Mouse (Mus musculus): Measurements from ENCODE around the gene Mfn2. TPM values are rescaled to one million over a fixed set of nuclear protein-coding genes. Genes with fewer than 3 reads are reported as not detected.
"Not testable (repeated sequence)": the region's sequence is repeated elsewhere in the genome, so short reads cannot be mapped to it uniquely, and the experiment has no call there.

Gene Mfn2
- polyA plus RNA-seq, 1 experiment: 101 TPM

DNA sequence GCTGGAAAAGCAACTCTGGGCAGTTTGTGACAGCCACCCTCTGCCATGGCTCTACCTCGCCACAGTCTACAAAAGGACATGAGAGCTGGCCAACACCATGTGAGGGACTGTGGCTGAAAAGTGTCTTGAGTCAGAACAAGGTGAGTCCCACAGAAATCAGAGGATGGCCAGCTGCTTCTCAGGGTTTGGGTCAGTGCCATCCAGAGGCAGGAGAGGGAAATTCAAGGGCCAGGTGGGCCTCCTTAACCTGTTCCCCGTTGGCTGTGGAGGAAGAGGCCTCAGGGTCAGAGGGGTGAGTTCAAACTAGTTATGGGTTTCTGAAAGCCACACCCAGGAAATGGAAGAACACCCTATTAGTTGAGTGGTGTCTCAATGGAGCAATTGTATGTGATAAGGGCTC, 25.0 kb downstream of the Mfn2 start:
- no peaks in the 10 kb centered on the region for H3K4me1 ChIP-seq (ENCODE audit: control insufficient read depth, insufficient read depth, low read length)
- H3K27ac ChIP-seq (ENCODE audit: insufficient read depth, low read length): no peak overlapping the region
- TF ChIP-seq POLR2A (IDR thresholded peaks at IDR 0.05; ENCODE audit: extremely low read depth, insufficient read depth, low read length) (no peak), CTCF (IDR thresholded peaks at IDR 0.05; ENCODE audit: extremely low read depth, insufficient read depth, low read length) (no peak)
- no peak overlapping the region for H3K4me3 ChIP-seq (ENCODE audit: insufficient read depth, low read length)

DNA sequence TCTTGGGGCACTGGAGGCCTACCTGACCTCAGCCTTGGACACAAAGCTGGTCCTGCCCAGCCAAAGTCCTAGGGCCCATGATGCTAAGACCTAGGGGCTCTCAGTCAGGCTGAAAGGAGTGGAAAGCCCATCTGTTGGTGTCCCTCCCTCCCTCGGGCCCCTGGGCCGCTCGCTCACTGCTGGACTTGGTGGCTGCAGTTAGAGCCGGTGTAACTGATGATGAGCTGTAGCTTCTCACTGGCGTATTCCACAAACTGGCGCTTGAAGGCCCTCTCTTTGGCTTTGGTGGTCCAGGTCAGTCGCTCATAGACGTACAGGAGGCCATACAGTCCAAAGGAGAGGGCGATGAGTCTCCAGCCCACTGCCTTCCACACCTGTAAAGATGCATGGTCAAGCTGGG, 26.0 kb downstream of the Mfn2 start:
- Histone ChIP-seq H3K4me1 (ENCODE audit: control insufficient read depth, insufficient read depth, low read length) (no peaks in the 10 kb centered on the region), H3K4me3 (ENCODE audit: insufficient read depth, low read length) (no peak overlapping the region), H3K27ac (ENCODE audit: insufficient read depth, low read length) (no peak overlapping the region)
- no peak for TF ChIP-seq POLR2A (IDR thresholded peaks at IDR 0.05; ENCODE audit: extremely low read depth, insufficient read depth, low read length)
- TF ChIP-seq CTCF (IDR thresholded peaks at IDR 0.05; ENCODE audit: extremely low read depth, insufficient read depth, low read length): no peak

- TF ChIP-seq POLR2A (IDR thresholded peaks at IDR 0.05; ENCODE audit: extremely low read depth, insufficient read depth, low read length) (no peak), CTCF (IDR thresholded peaks at IDR 0.05; ENCODE audit: extremely low read depth, insufficient read depth, low read length) (no peak)
- no peak overlapping the region for H3K27ac ChIP-seq (ENCODE audit: insufficient read depth, low read length)
- H3K4me1 ChIP-seq (ENCODE audit: control insufficient read depth, insufficient read depth, low read length): no peaks in the 10 kb centered on the region
- no peak overlapping the region for H3K4me3 ChIP-seq (ENCODE audit: insufficient read depth, low read length)
Observed at GRCm38 (mm10) chr4:147875852-147876575, 28.5 kb downstream of the Mfn2 start.

DNA sequence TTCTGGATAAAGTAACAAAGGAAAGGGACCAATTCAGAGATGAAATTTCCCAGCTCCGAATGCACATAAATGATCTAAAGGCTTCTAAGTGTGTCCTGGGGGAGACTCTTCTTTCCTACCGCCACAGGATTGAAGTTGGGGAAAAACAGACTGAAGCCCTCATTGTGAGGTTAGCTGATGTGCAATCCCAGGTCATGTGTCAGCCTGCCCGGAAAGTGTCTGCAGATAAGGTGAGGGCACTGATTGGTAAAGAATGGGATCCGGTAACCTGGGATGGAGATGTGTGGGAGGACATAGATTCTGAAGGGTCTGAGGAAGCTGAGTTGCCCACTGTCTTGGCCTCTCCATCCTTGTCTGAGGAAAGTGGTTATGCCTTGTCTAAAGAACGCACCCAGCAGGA, 35.3 kb downstream of the Mfn2 start:
- TF ChIP-seq CTCF (IDR thresholded peaks at IDR 0.05; ENCODE audit: extremely low read depth, insufficient read depth, low read length) (no peak), POLR2A (IDR thresholded peaks at IDR 0.05; ENCODE audit: extremely low read depth, insufficient read depth, low read length) (no peak)
- Histone ChIP-seq H3K27ac (ENCODE audit: insufficient read depth, low read length) (no peak overlapping the region), H3K4me3 (ENCODE audit: insufficient read depth, low read length) (peak overlapping the region; percentile 69), H3K4me1 (ENCODE audit: control insufficient read depth, insufficient read depth, low read length) (peaks cover 5% of the 10 kb centered on the region)

DNA sequence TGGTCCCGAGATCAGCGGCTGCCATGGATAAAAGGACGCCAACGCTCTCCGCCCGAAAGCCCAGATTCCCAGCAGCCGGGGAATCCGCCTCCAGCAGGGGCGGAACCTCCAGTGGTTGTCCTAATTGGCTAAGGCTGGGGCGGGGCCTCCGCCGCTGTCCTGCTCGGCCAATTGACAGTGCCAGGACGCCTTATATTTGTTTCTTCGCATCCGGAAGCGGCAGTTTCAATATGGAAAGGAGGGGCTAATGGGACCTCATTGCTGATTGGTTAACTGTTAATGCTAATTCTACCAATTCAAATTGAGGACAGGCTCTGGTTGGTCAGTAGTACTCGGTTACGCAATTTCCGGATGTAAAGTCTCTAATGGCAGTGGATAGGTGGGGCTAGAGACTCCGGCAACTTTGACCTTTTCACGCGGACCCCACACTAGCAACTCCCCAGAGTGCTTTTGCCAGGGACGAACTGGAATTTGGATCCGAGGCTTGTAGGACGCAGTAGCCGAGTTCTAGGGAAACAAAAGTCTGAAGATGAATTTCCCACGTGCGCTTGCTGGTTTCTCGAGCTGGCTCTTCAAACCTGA, 36.0 kb downstream of the Mfn2 start, which contains the start of the genes Miip and Fv1:
Gene Miip, minus strand, starts transcription at position 367 of the 582 bp plus-strand sequence.
Gene Fv1, plus strand, starts transcription at position 530 of the 582 bp plus-strand sequence.
- TF ChIP-seq POLR2A (IDR thresholded peaks at IDR 0.05; ENCODE audit: extremely low read depth, insufficient read depth, low read length) (peak; percentile 55; the same call in 1 of the 2 replicates), CTCF (IDR thresholded peaks at IDR 0.05; ENCODE audit: extremely low read depth, insufficient read depth, low read length) (no peak)
- peaks cover 5% of the 10 kb centered on the region for H3K4me1 ChIP-seq (ENCODE audit: control insufficient read depth, insufficient read depth, low read length)
- peak within 1 kb of the TSS; percentile 69 for H3K4me3 ChIP-seq (ENCODE audit: insufficient read depth, low read length)
- peak within 1 kb of the TSS; percentile 26; the same call in 1 of the 2 replicates for H3K27ac ChIP-seq (ENCODE audit: insufficient read depth, low read length)

DNA sequence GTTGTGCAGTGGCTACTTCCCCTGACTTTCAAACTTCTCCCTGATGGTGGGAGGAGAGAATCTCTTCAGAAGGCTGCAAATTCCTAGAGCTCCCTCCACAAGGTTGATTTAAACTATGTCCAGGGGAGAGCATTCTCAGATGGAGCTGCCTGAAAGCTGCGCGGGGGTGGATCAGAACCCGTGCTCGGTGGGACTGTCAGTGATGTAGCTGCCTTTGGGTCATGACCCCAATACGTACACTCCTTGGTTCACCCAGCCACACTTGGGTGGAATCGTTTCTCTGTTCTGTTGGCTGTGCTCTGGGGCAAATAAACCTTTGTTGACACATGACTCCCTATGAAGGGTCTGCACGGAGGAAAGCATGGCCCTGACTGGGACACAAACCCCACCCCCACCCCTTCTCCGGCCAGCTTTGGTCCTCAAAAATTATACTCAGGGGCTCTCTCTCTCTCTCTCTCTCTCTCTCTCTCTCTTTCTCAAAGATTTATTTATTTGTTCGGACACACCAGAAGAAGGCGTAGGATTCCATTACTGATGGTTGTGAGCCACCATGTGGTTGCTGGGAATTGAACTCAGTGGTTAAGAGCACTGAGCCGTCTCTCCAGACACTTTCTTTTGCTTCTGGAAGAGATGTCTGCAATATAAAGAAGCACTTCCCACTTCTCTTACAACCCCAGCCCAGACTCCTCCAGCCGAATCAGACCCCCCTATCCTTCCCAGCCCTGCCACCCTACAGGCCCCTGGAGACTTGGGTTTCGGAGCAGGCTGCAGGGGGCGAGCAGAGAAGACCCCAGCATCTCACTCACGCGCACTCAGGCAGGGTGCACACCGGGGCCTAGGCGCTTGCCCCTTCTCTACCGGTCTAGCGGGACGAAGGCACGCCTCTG, 36.7 kb downstream of the Mfn2 start:
- Histone ChIP-seq H3K4me1 (ENCODE audit: control insufficient read depth, insufficient read depth, low read length) (peaks cover 5% of the 10 kb centered on the region), H3K27ac (ENCODE audit: insufficient read depth, low read length) (peak overlapping the region; percentile 26; the same call in 1 of the 2 replicates), H3K4me3 (ENCODE audit: insufficient read depth, low read length) (peak overlapping the region; percentile 69)
- TF ChIP-seq CTCF (IDR thresholded peaks at IDR 0.05; ENCODE audit: extremely low read depth, insufficient read depth, low read length) (0 out of 2 replicates have a peak, but pooled peaks have one; percentile 1), POLR2A (IDR thresholded peaks at IDR 0.05; ENCODE audit: extremely low read depth, insufficient read depth, low read length) (no peak)

DNA sequence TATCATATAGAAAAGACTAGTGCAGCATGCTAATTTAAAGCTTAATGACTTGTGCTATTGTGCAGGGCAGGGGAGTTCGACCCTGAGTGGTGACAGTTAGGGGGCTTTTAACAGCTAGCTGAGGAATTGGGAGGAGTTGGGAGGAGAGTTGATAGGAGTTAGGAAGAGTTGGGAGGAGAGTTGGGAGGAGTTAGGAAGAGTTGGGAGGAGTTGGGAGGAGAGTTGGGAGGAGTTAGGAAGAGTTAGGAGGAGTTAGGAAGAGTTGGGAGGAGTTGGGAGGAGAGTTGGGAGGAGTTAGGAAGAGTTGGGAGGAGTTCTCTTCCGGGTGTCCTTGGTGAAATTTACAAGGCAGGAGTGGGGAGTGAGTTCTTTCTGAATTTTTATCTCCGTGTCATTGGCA, 37.7 kb downstream of the Mfn2 start:
- not testable (repeated sequence) for H3K4me3 ChIP-seq (ENCODE audit: insufficient read depth, low read length); H3K27ac ChIP-seq (ENCODE audit: insufficient read depth, low read length); H3K4me1 ChIP-seq (ENCODE audit: control insufficient read depth, insufficient read depth, low read length)

- H3K4me3 ChIP-seq (ENCODE audit: insufficient read depth, low read length): no peak overlapping the region
- no peak overlapping the region for H3K27ac ChIP-seq (ENCODE audit: insufficient read depth, low read length)
- TF ChIP-seq CTCF (IDR thresholded peaks at IDR 0.05; ENCODE audit: extremely low read depth, insufficient read depth, low read length): no peak
- TF ChIP-seq POLR2A (IDR thresholded peaks at IDR 0.05; ENCODE audit: extremely low read depth, insufficient read depth, low read length): no peak
- H3K4me1 ChIP-seq (ENCODE audit: control insufficient read depth, insufficient read depth, low read length): peaks cover 5% of the 10 kb centered on the region
Observed at GRCm38 (mm10) chr4:147866056-147866455, 38.4 kb downstream of the Mfn2 start.

DNA sequence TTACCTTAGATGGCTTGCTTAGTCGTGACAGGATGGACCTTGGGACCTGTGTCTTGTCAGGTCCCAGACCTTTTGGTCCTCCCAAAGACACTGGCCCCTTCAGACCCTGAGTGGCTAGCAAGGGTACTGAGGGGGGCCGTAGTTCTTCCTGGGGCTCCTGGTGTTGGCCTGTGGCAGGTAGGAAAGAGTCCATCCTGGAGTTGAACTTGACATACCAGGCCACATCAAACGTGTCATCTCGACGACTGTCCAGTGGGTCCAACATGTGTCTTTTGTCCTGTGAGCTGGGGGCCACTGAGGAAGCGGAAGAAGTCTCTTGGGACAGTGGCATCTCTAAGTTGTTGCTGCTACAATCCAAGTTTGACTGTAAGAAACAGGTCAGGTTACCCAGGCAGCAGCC, 38.9 kb downstream of the Mfn2 start:
- TF ChIP-seq POLR2A (IDR thresholded peaks at IDR 0.05; ENCODE audit: extremely low read depth, insufficient read depth, low read length) (no peak), CTCF (IDR thresholded peaks at IDR 0.05; ENCODE audit: extremely low read depth, insufficient read depth, low read length) (no peak)
- no peak overlapping the region for H3K4me3 ChIP-seq (ENCODE audit: insufficient read depth, low read length)
- no peak overlapping the region for H3K27ac ChIP-seq (ENCODE audit: insufficient read depth, low read length)
- peaks cover 5% of the 10 kb centered on the region for H3K4me1 ChIP-seq (ENCODE audit: control insufficient read depth, insufficient read depth, low read length)

All from cortical plate, adult 2 months (tissue).